Mouse (Mus musculus): ENCODE results near the gene Nat8. TPM values are rescaled to one million over a fixed set of nuclear protein-coding genes. Genes with fewer than 3 reads are reported as not detected.
"Not testable (repeated sequence)": the region's sequence is repeated elsewhere in the genome, so short reads cannot be mapped to it uniquely, and the experiment has no call there.

The Nat8 gene
- polyA plus RNA-seq, 1 experiment, result 235 TPM

DNA sequence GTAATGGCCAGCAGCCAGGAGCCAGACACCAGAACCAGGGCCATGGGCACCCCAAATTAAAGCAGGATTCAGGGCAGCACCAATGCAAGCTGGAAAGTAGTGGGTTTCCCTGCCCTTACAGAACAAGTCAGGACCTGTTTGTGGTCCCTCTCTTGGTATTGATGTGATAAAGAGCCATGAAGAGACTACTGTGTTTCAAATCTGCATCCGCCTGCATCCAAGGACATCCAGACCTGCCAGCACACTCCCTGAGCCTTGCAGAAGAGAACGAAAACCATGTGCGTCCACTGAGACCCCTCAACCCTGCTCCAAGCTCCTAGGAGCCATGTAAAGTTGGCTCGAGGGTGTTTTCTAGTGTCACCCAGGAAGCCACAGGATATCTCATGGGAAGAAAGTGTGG lies 16.3 kb upstream of the Nat8 start:
- no peak for DNase-seq
- Histone ChIP-seq H3K4me1 (ENCODE audit: control insufficient read depth, insufficient read depth, low read length) (peaks cover 4% of the 10 kb centered on the region; the same call in 1 of the 2 replicates), H3K36me3 (ENCODE audit: control insufficient read depth, insufficient read depth, low read length) (no peaks in the 10 kb centered on the region), H3K27me3 (replicated peaks; ENCODE audit: control insufficient read depth, insufficient read depth, low read length) (no peaks in the 10 kb centered on the region), H3K27ac (ENCODE audit: insufficient read depth, low read depth, low read length) (no peak overlapping the region), H3K4me3 (ENCODE audit: insufficient read depth, low read depth, low read length) (no peak overlapping the region)
- WGBS, result 93% methylated on average over 4 of the region's 4 CpGs
- TF ChIP-seq POLR2A (IDR thresholded peaks at IDR 0.05; ENCODE audit: low read depth, low read length), result no peak
- TF ChIP-seq CTCF (conservative IDR thresholded peaks at IDR 0.05; ENCODE audit: insufficient read depth, insufficient read length, low read depth, low read length), result no peak

DNA sequence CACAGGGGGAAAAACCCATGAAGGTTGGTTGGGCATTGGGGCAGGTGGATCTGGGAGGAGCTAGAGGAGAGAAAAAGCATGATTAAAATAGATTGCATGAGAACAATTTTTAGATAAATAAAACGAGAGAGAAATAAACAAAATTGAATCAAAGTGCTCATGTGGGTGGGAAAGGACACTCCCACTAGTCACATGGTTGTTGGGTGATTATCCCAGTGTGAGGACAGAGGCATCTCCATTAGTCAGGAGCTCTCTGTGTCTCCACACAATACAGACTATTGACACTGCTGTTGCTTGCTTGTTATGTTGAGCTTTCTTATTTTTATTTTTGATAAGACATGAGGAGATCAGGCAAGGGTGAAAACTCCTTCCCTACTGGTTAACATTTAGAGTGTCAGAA lies 15.0 kb upstream of the Nat8 start:
- Histone ChIP-seq H3K36me3 (ENCODE audit: control insufficient read depth, insufficient read depth, low read length) (no peaks in the 10 kb centered on the region), H3K27ac (ENCODE audit: insufficient read depth, low read depth, low read length) (no peak overlapping the region), H3K4me3 (ENCODE audit: insufficient read depth, low read depth, low read length) (no peak overlapping the region), H3K27me3 (replicated peaks; ENCODE audit: control insufficient read depth, insufficient read depth, low read length) (no peaks in the 10 kb centered on the region), H3K4me1 (ENCODE audit: control insufficient read depth, insufficient read depth, low read length) (peaks cover 4% of the 10 kb centered on the region; the same call in 1 of the 2 replicates)
- TF ChIP-seq POLR2A (IDR thresholded peaks at IDR 0.05; ENCODE audit: low read depth, low read length), result no peak
- WGBS, result 52% methylated on average over 1 of the region's 1 CpGs
- no peak for DNase-seq

DNA sequence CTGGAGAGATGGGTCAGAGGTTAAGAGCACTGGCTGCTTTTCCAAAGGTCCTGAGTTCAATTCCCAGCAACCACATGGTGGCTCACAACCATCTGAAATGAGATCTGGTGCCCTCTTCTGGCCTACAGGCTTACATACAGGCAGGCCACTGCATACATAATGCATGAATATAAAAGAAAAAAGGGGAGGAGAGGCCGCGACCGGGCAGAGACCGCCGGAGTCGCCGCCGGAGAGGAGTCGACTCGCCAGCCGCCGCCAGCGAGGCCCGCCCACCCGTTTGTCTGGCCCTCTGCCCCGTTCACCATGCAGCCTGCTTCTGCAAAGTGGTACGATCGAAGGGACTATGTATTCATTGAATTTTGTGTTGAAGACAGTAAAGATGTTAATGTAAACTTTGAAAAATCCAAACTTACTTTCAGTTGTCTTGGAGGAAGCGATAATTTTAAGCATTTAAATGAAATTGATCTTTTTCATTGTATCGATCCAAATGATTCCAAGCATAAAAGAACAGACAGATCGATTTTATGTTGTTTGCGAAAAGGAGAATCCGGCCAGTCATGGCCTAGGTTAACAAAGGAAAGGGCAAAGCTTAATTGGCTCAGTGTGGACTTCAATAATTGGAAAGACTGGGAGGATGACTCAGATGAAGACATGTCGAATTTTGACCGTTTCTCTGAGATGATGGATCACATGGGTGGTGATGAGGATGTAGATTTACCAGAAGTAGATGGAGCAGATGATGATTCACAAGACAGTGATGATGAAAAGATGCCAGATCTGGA lies 12.0 kb upstream of the Nat8 start:
- 87% methylated on average over 25 of the region's 25 CpGs for WGBS
- H3K4me3 ChIP-seq (ENCODE audit: insufficient read depth, low read depth, low read length); H3K27me3 ChIP-seq (replicated peaks; ENCODE audit: control insufficient read depth, insufficient read depth, low read length); DNase-seq; H3K4me1 ChIP-seq (ENCODE audit: control insufficient read depth, insufficient read depth, low read length); H3K27ac ChIP-seq (ENCODE audit: insufficient read depth, low read depth, low read length); H3K36me3 ChIP-seq (ENCODE audit: control insufficient read depth, insufficient read depth, low read length): not testable (repeated sequence)

DNA sequence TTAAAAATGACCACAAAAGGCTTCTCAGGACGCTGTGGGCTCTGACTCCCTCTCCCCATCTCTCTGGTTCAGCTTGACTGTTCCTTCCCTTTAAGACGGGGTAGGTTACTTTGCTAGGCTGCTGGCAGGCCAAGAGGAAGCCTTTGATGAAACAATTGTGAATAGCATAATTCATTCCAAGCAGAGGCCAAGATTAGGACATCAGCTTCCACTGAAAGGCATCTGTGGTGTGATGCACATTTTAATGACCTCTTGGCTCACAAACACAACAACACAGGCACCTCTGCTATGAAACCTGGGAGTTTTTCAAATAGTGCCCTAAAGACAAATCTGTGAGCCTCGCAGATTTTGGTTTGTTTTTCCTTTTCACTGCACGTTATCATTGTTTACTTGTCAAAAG lies 8.1 kb upstream of the Nat8 start:
- TF ChIP-seq POLR2A (IDR thresholded peaks at IDR 0.05; ENCODE audit: low read depth, low read length) (no peak), CTCF (conservative IDR thresholded peaks at IDR 0.05; ENCODE audit: insufficient read depth, insufficient read length, low read depth, low read length) (no peak)
- Histone ChIP-seq H3K4me3 (ENCODE audit: insufficient read depth, low read depth, low read length) (no peak overlapping the region), H3K27ac (ENCODE audit: insufficient read depth, low read depth, low read length) (no peak overlapping the region), H3K36me3 (ENCODE audit: control insufficient read depth, insufficient read depth, low read length) (no peaks in the 10 kb centered on the region), H3K4me1 (ENCODE audit: control insufficient read depth, insufficient read depth, low read length) (no peaks in the 10 kb centered on the region), H3K27me3 (replicated peaks; ENCODE audit: control insufficient read depth, insufficient read depth, low read length) (no peaks in the 10 kb centered on the region)
- WGBS, result 64% methylated on average over 4 of the region's 4 CpGs
- no peak for DNase-seq

DNA sequence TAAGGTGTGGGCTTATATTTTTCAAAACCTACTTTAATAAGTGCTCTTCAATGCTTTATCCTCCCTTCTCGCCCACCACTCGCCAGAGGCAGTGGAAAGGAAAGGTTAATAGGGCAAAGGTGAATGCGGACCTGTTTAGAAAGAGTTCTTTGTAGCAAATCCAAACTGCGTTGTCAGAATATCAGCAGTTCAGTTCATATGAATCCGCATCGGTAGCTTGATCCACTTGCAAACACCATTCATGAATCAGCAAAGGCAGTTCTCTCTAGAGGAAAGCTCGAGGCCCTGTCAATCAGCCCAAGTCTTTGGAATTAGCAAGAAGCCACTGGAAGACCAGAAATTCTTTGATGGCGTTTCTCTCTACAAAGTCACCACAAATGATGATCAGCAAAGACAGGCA lies 6.8 kb upstream of the Nat8 start:
- no peak for TF ChIP-seq POLR2A (IDR thresholded peaks at IDR 0.05; ENCODE audit: low read depth, low read length)
- no peak for TF ChIP-seq CTCF (conservative IDR thresholded peaks at IDR 0.05; ENCODE audit: insufficient read depth, insufficient read length, low read depth, low read length)
- no peaks in the 10 kb centered on the region for H3K27me3 ChIP-seq (replicated peaks; ENCODE audit: control insufficient read depth, insufficient read depth, low read length)
- no peak overlapping the region for H3K27ac ChIP-seq (ENCODE audit: insufficient read depth, low read depth, low read length)
- H3K4me1 ChIP-seq (ENCODE audit: control insufficient read depth, insufficient read depth, low read length), result peaks cover 8% of the 10 kb centered on the region
- no peak overlapping the region for H3K4me3 ChIP-seq (ENCODE audit: insufficient read depth, low read depth, low read length)
- WGBS, result 84% methylated on average over 8 of the region's 8 CpGs
- no peaks in the 10 kb centered on the region for H3K36me3 ChIP-seq (ENCODE audit: control insufficient read depth, insufficient read depth, low read length)
- no peak for DNase-seq

DNA sequence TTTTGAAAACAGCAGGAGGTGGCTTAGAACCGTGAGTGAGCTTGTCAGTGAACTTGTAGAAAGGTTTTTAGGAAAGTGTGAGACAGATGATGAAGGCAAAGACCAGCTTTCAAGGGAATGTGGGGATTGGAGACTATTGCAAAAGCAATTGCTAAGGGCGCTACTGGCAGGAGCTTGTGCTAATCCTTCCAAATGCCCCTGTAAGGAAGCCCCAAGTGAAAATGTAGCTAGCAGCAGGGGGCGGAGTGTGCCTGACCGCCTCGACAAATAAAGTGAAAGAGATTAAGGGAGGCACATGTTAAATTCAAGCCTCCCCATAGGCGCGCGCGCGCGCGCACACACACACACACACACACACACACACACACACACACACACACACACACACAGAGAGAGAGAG lies 5.4 kb upstream of the Nat8 start:
- not testable (repeated sequence) for H3K27me3 ChIP-seq (replicated peaks; ENCODE audit: control insufficient read depth, insufficient read depth, low read length); H3K36me3 ChIP-seq (ENCODE audit: control insufficient read depth, insufficient read depth, low read length); H3K27ac ChIP-seq (ENCODE audit: insufficient read depth, low read depth, low read length); H3K4me3 ChIP-seq (ENCODE audit: insufficient read depth, low read depth, low read length); DNase-seq
- WGBS, result 22% methylated on average over 7 of the region's 12 CpGs
- peak; percentile 38 for TF ChIP-seq CTCF (conservative IDR thresholded peaks at IDR 0.05; ENCODE audit: insufficient read depth, insufficient read length, low read depth, low read length)
- peaks cover 11% of the 10 kb centered on the region for H3K4me1 ChIP-seq (ENCODE audit: control insufficient read depth, insufficient read depth, low read length)

DNA sequence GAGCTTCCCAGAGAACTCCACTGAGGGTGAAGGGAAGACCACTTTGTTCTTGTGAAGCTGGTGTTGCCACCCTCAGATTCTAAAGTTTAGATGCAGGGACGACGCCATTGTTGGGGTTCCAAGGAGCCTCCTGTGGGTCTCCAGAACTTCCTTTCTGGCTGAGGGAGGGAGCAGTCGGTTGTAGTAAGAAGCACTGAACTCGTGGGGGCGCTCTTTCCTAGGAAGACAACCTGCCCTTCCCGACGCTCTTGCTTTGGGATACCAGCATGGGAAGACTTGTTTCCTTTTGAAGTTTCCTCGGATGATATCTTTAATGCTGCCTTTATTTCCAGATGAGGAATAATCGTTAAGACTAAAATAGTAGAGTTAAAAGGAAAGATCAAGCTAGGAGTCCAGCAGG lies 4.9 kb upstream of the Nat8 start:
- DNase-seq, result peak; percentile 77
- H3K4me3 ChIP-seq (ENCODE audit: insufficient read depth, low read depth, low read length); H3K27me3 ChIP-seq (replicated peaks; ENCODE audit: control insufficient read depth, insufficient read depth, low read length); H3K36me3 ChIP-seq (ENCODE audit: control insufficient read depth, insufficient read depth, low read length); H3K27ac ChIP-seq (ENCODE audit: insufficient read depth, low read depth, low read length): not testable (repeated sequence)
- WGBS, result 19% methylated on average over 9 of the region's 9 CpGs
- H3K4me1 ChIP-seq (ENCODE audit: control insufficient read depth, insufficient read depth, low read length), result peaks cover 12% of the 10 kb centered on the region
- peak; percentile 30 for TF ChIP-seq CTCF (conservative IDR thresholded peaks at IDR 0.05; ENCODE audit: insufficient read depth, insufficient read length, low read depth, low read length)

DNA sequence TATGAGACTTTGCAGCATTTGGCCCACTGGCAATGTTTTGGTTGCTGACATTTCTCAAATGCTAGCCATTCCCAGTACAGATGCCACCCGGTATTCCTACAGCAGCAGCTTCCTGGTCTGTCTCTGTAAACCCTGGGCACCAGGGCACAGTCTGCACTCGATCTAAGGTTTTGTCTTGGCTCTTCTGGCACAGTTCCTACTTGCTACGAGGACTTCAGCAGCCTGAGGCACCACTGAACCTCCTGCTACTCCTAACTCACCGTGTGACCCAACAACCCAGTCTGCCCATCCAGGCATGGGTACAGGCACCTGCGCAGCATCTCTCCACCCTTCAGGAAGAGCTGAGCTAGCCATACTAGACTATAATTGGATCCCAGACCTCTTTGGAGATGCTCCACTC lies 4.2 kb upstream of the Nat8 start:
- H3K27me3 ChIP-seq (replicated peaks; ENCODE audit: control insufficient read depth, insufficient read depth, low read length); H3K4me3 ChIP-seq (ENCODE audit: insufficient read depth, low read depth, low read length); H3K36me3 ChIP-seq (ENCODE audit: control insufficient read depth, insufficient read depth, low read length); H3K27ac ChIP-seq (ENCODE audit: insufficient read depth, low read depth, low read length): not testable (repeated sequence)
- peaks cover 12% of the 10 kb centered on the region for H3K4me1 ChIP-seq (ENCODE audit: control insufficient read depth, insufficient read depth, low read length)
- WGBS, result 44% methylated on average over 5 of the region's 5 CpGs
- DNase-seq, result peak; percentile 63

DNA sequence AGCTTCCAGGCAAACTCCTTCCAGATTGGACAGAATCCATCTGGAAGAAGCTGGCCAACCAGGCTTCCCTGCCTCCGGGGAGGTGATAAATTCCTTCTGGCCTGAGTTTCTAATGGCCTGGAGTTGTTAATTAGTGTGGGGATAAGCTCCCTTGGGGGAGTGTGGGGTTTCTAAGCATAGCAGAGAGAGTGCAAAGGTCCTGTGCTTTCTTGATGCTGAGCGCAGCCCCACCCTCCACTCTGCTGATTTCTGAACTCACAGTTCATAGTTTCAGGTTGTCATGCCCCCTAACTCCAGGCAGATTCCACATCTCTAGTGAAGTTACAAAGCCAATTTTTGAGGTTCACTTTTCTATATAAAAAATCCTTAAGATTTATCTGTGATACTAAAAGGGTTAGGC lies 3.2 kb upstream of the Nat8 start:
- not testable (repeated sequence) for H3K27ac ChIP-seq (ENCODE audit: insufficient read depth, low read depth, low read length); H3K27me3 ChIP-seq (replicated peaks; ENCODE audit: control insufficient read depth, insufficient read depth, low read length); H3K36me3 ChIP-seq (ENCODE audit: control insufficient read depth, insufficient read depth, low read length); H3K4me3 ChIP-seq (ENCODE audit: insufficient read depth, low read depth, low read length)
- peak; percentile 86 for DNase-seq
- WGBS, result 50% methylated on average over 1 of the region's 2 CpGs
- H3K4me1 ChIP-seq (ENCODE audit: control insufficient read depth, insufficient read depth, low read length), result peaks cover 15% of the 10 kb centered on the region

DNA sequence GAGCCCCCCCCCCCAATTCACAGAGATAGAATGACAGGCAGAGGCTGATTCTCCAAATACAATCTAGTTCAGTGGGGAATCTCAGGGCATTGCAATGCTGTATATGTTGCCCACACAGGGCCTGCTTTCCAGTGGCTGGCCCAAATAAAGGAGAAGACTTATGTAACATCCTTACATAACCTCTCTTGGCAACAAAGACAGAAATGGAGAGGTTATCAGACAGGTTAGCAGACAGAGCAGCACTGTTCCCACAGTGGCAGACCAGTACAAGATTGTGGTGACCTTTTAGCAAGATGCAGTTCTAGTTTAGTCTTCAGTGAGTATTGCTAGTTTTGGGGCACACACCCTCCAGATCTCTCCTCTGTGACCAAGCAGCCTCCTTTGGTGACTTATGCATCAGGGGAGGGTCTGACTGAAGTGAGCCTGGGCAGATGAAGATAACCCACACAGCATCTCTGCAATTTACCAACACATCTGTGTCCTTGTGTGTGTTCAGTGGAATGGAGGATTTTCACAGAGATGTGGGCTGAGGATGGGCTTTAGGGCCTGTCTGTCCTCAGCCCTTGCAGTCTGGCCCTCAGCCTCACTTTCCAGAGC lies 2.7 kb upstream of the Nat8 start:
- not testable (repeated sequence) for H3K4me3 ChIP-seq (ENCODE audit: insufficient read depth, low read depth, low read length); H3K27me3 ChIP-seq (replicated peaks; ENCODE audit: control insufficient read depth, insufficient read depth, low read length); H3K36me3 ChIP-seq (ENCODE audit: control insufficient read depth, insufficient read depth, low read length)
- H3K27ac ChIP-seq (ENCODE audit: insufficient read depth, low read depth, low read length), result peak overlapping the region; percentile 85
- DNase-seq, result peak; percentile 70
- H3K4me1 ChIP-seq (ENCODE audit: control insufficient read depth, insufficient read depth, low read length), result peaks cover 20% of the 10 kb centered on the region
